ENCODE assay signal across 30 mouse cellular contexts in the genomic region with DNA sequence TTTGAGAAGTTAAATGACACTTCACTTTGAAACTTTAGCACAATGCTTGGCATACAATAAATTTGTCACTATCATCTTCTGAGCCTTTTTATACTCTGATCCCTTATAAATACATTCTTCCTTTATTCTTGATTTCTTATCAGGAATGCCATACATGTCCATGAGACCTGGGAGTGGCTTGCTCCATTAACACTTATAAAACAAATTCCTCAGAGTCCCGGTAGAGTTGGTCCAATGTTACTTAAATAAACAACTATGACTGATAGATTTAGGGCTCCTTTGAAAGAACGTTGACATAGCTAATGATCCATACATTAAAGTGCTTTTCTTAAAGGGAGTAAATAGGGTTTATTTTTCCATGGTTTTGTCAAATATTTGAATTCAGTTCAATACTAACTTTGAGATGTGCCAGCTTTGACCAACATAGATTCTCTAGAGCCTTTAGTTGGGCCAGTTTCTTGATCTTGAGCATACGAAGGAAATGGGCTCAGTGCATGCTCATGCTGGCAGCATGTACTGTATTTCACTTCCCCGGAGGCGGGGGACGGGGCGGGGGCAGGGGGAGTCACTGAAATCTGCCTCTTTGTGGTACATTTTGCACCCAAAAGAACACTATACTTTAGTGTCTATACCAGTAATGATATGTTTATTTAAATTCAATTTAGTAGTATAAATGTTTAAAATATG. TPM values are rescaled to one million over a fixed set of nuclear protein-coding genes. Genes with fewer than 3 reads are reported as not detected.
A peak's percentile ranks its signal among the peaks of the same experiment; 100 is the strongest.
DNase-seq lines count a peak whose midpoint lies in the region; ATAC-seq and TF ChIP-seq lines count a peak whose summit lies in the region.
"Had no signal": no experiment of that assay in that cellular context is flagged by ENCODE, and none has a peak within 500 bp of the region (broad histone marks: within the 10 kb centered on the region; RNA-seq: fewer than 3 reads in every experiment).

No protein-coding gene starts in this region.

- H3K27ac ChIP-seq in embryonic facial prominence, embryonic 14.5 days (replicated peaks; ENCODE audit: low read depth, low read length) = no peak overlapping the region
- no peak overlapping the region for H3K27ac ChIP-seq in embryonic facial prominence, embryonic 10.5 days (replicated peaks)
- H3K27ac ChIP-seq in kidney, embryonic 15.5 days = no peak overlapping the region
- H3K27ac ChIP-seq in stomach, embryonic 14.5 days (ENCODE audit: low read length) = no peak overlapping the region
- H3K27ac ChIP-seq in stomach, postnatal 0 days (replicated peaks) = no peak overlapping the region
- no peak overlapping the region for H3K27ac ChIP-seq in stomach, embryonic 16.5 days (ENCODE audit: low read length)
- H3K27ac ChIP-seq: embryonic facial prominence, embryonic 12.5 days; embryonic facial prominence, embryonic 15.5 days; forebrain, embryonic 10.5 days; forebrain, embryonic 12.5 days had no signal

- DNase-seq in embryonic facial prominence, embryonic 14.5 days (ENCODE audit: low spot score) = peak; percentile 37
- no peak for DNase-seq in embryonic facial prominence, embryonic 10.5 days (ENCODE audit: low spot score)
- DNase-seq in kidney, postnatal 14 days = no peak
- no peak for DNase-seq in stomach, postnatal 0 days (ENCODE audit: low spot score)
- DNase-seq in cerebellum, postnatal 4 days (ENCODE audit: low spot score in 2 of 2) = no peak
- DNase-seq: adrenal gland, adult 8-10 months; adrenal gland, postnatal 14 days; adrenal gland, postnatal 36 days; B cell, adult 2 months; cerebellum, adult 11-12 months; cerebellum, adult 2 months; cerebellum, adult 9-10 months; cerebellum, postnatal 10 days; cerebellum, postnatal 25 days; embryo, embryonic 11 days had no signal

- TF ChIP-seq CTCF in stomach, postnatal 0 days (IDR thresholded peaks at IDR 0.05; ENCODE audit: low read depth) = no peak

- H3K9ac ChIP-seq in embryonic facial prominence, embryonic 14.5 days (ENCODE audit: low read depth, low read length) = no peak overlapping the region
- no peak overlapping the region for H3K9ac ChIP-seq in kidney, embryonic 15.5 days
- H3K9ac ChIP-seq in stomach, embryonic 14.5 days (replicated peaks; ENCODE audit: low read depth, low read length) = no peak overlapping the region
- H3K9ac ChIP-seq in stomach, postnatal 0 days (ENCODE audit: low read length) = no peak overlapping the region
- no peak overlapping the region for H3K9ac ChIP-seq in stomach, embryonic 16.5 days (ENCODE audit: low read length)
- H3K9ac ChIP-seq: embryonic facial prominence, embryonic 12.5 days; embryonic facial prominence, embryonic 15.5 days; forebrain, embryonic 12.5 days had no signal

- no peaks in the 10 kb centered on the region for H3K36me3 ChIP-seq in embryonic facial prominence, embryonic 14.5 days (ENCODE audit: control insufficient read depth, insufficient read depth, low read length)
- no peaks in the 10 kb centered on the region for H3K36me3 ChIP-seq in embryonic facial prominence, embryonic 10.5 days (replicated peaks)
- no peaks in the 10 kb centered on the region for H3K36me3 ChIP-seq in kidney, embryonic 15.5 days
- no peaks in the 10 kb centered on the region for H3K36me3 ChIP-seq in stomach, embryonic 14.5 days (ENCODE audit: control insufficient read depth, insufficient read depth, low read length)
- H3K36me3 ChIP-seq in stomach, postnatal 0 days (ENCODE audit: control insufficient read depth, insufficient read depth, low read length) = no peaks in the 10 kb centered on the region
- H3K36me3 ChIP-seq in stomach, embryonic 16.5 days (ENCODE audit: control insufficient read depth, insufficient read depth, low read length) = no peaks in the 10 kb centered on the region
- H3K36me3 ChIP-seq: embryonic facial prominence, embryonic 12.5 days; embryonic facial prominence, embryonic 15.5 days; forebrain, embryonic 10.5 days; forebrain, embryonic 12.5 days; G1E had no signal

- TF ChIP-seq EP300 in stomach, postnatal 0 days (optimal IDR thresholded peaks at IDR 0.05) = no peak

- H3K9me3 ChIP-seq in embryonic facial prominence, embryonic 14.5 days (ENCODE audit: control insufficient read depth, low read length) = no peaks in the 10 kb centered on the region
- no peaks in the 10 kb centered on the region for H3K9me3 ChIP-seq in embryonic facial prominence, embryonic 10.5 days
- H3K9me3 ChIP-seq in kidney, embryonic 15.5 days (replicated peaks) = no peaks in the 10 kb centered on the region
- H3K9me3 ChIP-seq in stomach, embryonic 14.5 days (ENCODE audit: control insufficient read depth, low read depth, low read length) = no peaks in the 10 kb centered on the region
- H3K9me3 ChIP-seq in stomach, postnatal 0 days (ENCODE audit: control insufficient read depth, low read length) = no peaks in the 10 kb centered on the region
- H3K9me3 ChIP-seq in stomach, embryonic 16.5 days (replicated peaks; ENCODE audit: control insufficient read depth, low read length) = no peaks in the 10 kb centered on the region
- H3K9me3 ChIP-seq: embryonic facial prominence, embryonic 12.5 days; embryonic facial prominence, embryonic 15.5 days; forebrain, embryonic 10.5 days; forebrain, embryonic 12.5 days; G1E had no signal

- H3K27me3 ChIP-seq in embryonic facial prominence, embryonic 14.5 days (replicated peaks; ENCODE audit: control insufficient read depth, insufficient read depth, low read length) = no peaks in the 10 kb centered on the region
- no peaks in the 10 kb centered on the region for H3K27me3 ChIP-seq in embryonic facial prominence, embryonic 10.5 days (replicated peaks; ENCODE audit: low read depth, poor library complexity, severe bottlenecking)
- H3K27me3 ChIP-seq in kidney, embryonic 15.5 days = no peaks in the 10 kb centered on the region
- H3K27me3 ChIP-seq in stomach, embryonic 14.5 days (ENCODE audit: control insufficient read depth, insufficient read depth, low read length) = no peaks in the 10 kb centered on the region
- no peaks in the 10 kb centered on the region for H3K27me3 ChIP-seq in stomach, postnatal 0 days (ENCODE audit: control insufficient read depth, insufficient read depth, low read length)
- H3K27me3 ChIP-seq in stomach, embryonic 16.5 days (ENCODE audit: control insufficient read depth, insufficient read depth, low read length) = no peaks in the 10 kb centered on the region
- H3K27me3 ChIP-seq: CH12.LX; embryonic facial prominence, embryonic 12.5 days; embryonic facial prominence, embryonic 15.5 days; forebrain, embryonic 12.5 days; Patski had no signal

- ATAC-seq in embryonic facial prominence, embryonic 14.5 days (ENCODE audit: low read depth) = no peak
- ATAC-seq in kidney, embryonic 15.5 days (replicated peaks; ENCODE audit: low FRiP score) = peak; percentile 60
- ATAC-seq in stomach, embryonic 14.5 days (ENCODE audit: insufficient number of reproducible peaks, insufficient read depth, low FRiP score, low read depth) = peak; percentile 83
- no peak for ATAC-seq in stomach, postnatal 0 days (ENCODE audit: low FRiP score, low TSS enrichment)
- 0 out of 2 replicates have a peak, but pooled peaks have one; percentile 37 for ATAC-seq in stomach, embryonic 16.5 days (ENCODE audit: insufficient read depth, low FRiP score)
- ATAC-seq: activated CD4-positive, CD25-positive, alpha-beta regulatory T cell, adult 4 months; CD4-positive, CD25-positive, alpha-beta regulatory T cell, adult 4 months; forebrain, embryonic 14.5 days; forebrain, embryonic 16.5 days; Patski had no signal

- WGBS in embryonic facial prominence, embryonic 14.5 days = 64% methylated on average over 7 of the region's 7 CpGs
- 83% methylated on average over 7 of the region's 7 CpGs for WGBS in embryonic facial prominence, embryonic 10.5 days
- WGBS in kidney, embryonic 15.5 days = 35% methylated on average over 7 of the region's 7 CpGs
- 39% methylated on average over 7 of the region's 7 CpGs for WGBS in stomach, embryonic 14.5 days
- 40% methylated on average over 7 of the region's 7 CpGs for WGBS in stomach, postnatal 0 days
- WGBS in stomach, embryonic 16.5 days = 44% methylated on average over 7 of the region's 7 CpGs

- no peaks in the 10 kb centered on the region for H3K4me1 ChIP-seq in embryonic facial prominence, embryonic 14.5 days (ENCODE audit: control insufficient read depth, insufficient read depth, low read length)
- H3K4me1 ChIP-seq in embryonic facial prominence, embryonic 10.5 days = no peaks in the 10 kb centered on the region
- H3K4me1 ChIP-seq in kidney, embryonic 15.5 days = no peaks in the 10 kb centered on the region
- no peaks in the 10 kb centered on the region for H3K4me1 ChIP-seq in stomach, embryonic 14.5 days (ENCODE audit: control insufficient read depth, insufficient read depth, low read length)
- H3K4me1 ChIP-seq in stomach, postnatal 0 days (replicated peaks; ENCODE audit: control insufficient read depth, insufficient read depth) = no peaks in the 10 kb centered on the region
- H3K4me1 ChIP-seq in stomach, embryonic 16.5 days (ENCODE audit: control insufficient read depth, insufficient read depth, low read length) = no peaks in the 10 kb centered on the region
- H3K4me1 ChIP-seq: embryonic facial prominence, embryonic 12.5 days; embryonic facial prominence, embryonic 15.5 days; forebrain, embryonic 10.5 days; forebrain, embryonic 12.5 days had no signal

- no peak overlapping the region for H3K4me3 ChIP-seq in embryonic facial prominence, embryonic 14.5 days (ENCODE audit: low read depth, low read length)
- no peak overlapping the region for H3K4me3 ChIP-seq in embryonic facial prominence, embryonic 10.5 days
- no peak overlapping the region for H3K4me3 ChIP-seq in kidney, embryonic 15.5 days (replicated peaks)
- no peak overlapping the region for H3K4me3 ChIP-seq in stomach, embryonic 14.5 days (ENCODE audit: low read depth, low read length)
- H3K4me3 ChIP-seq in stomach, postnatal 0 days (ENCODE audit: low read depth, low read length) = no peak overlapping the region
- H3K4me3 ChIP-seq in stomach, embryonic 16.5 days (replicated peaks; ENCODE audit: low read length) = no peak overlapping the region
- H3K4me3 ChIP-seq: embryonic facial prominence, embryonic 12.5 days; embryonic facial prominence, embryonic 15.5 days; erythroblast, embryonic 14.5 days; forebrain, embryonic 10.5 days; forebrain, embryonic 12.5 days had no signal

- H3K4me2 ChIP-seq in embryonic facial prominence, embryonic 14.5 days (ENCODE audit: low read depth, low read length) = no peak overlapping the region
- H3K4me2 ChIP-seq in kidney, embryonic 15.5 days = no peak overlapping the region
- H3K4me2 ChIP-seq in stomach, embryonic 14.5 days (replicated peaks; ENCODE audit: low read depth, low read length) = no peak overlapping the region
- H3K4me2 ChIP-seq in stomach, postnatal 0 days (replicated peaks; ENCODE audit: low read depth) = no peak overlapping the region
- H3K4me2 ChIP-seq in stomach, embryonic 16.5 days (ENCODE audit: low read depth, low read length) = no peak overlapping the region
- H3K4me2 ChIP-seq: embryonic facial prominence, embryonic 12.5 days; embryonic facial prominence, embryonic 15.5 days; forebrain, embryonic 12.5 days had no signal

RNA-seq across cellular contexts. Expression of gene Abi3bp, which starts 35.9 kb away (rescaled TPM):
- 24.6 and 28.3 TPM in 2 replicates for polyA plus RNA-seq in embryonic facial prominence, embryonic 14.5 days (2014; fragmentation: Nextera tagmentation; extraction: Ambion mirVana)
- polyA plus RNA-seq in embryonic facial prominence, embryonic 10.5 days (2016; fragmentation: Nextera tagmentation; extraction: Ambion mirVana) = 0.35 TPM in 2 replicates
- polyA plus RNA-seq in kidney, embryonic 15.5 days (2015; fragmentation: Nextera tagmentation; extraction: Ambion mirVana) = 4.6 and 5.1 TPM in 2 replicates
- 45.4 and 46.0 TPM in 2 replicates for polyA plus RNA-seq in stomach, embryonic 14.5 days (2014; fragmentation: Nextera tagmentation; extraction: Ambion mirVana)
- 24.7 and 28.6 TPM in 2 replicates for polyA plus RNA-seq in stomach, postnatal 0 days (2015; fragmentation: Nextera tagmentation; extraction: Ambion mirVana)
- polyA plus RNA-seq in stomach, embryonic 16.5 days (2015; fragmentation: Nextera tagmentation; extraction: Ambion mirVana) = 35.5 and 37.7 TPM in 2 replicates
- polyA plus RNA-seq: erythroblast, embryonic 14.5 days; G1E had no signal

Comparison
In these comparisons a context has a peak if more than half of its experiments do, and no peak if none do; other contexts are left out.
1. ATAC-seq: peak in kidney, embryonic 15.5 days (single experiment), stomach, embryonic 14.5 days (single experiment) and stomach, embryonic 16.5 days (single experiment); none in embryonic facial prominence, embryonic 14.5 days (single experiment) and stomach, postnatal 0 days (single experiment).